16 mouse cellular contexts compared by ENCODE assay signal in genomic region chr5:25165102-25165788, GRCm38 (mm10). TPM values are rescaled to one million over a fixed set of nuclear protein-coding genes. Genes with fewer than 3 reads are reported as not detected.
DNase-seq lines count a peak whose midpoint lies in the region; ATAC-seq lines count a peak whose summit lies in the region.
"Had no signal": no experiment of that assay in that cellular context is flagged by ENCODE, and none has a peak within 500 bp of the region (broad histone marks: within the 10 kb centered on the region; RNA-seq: fewer than 3 reads in every experiment).

No protein-coding gene starts in this region.

- H3K4me2 ChIP-seq in midbrain, embryonic 16.5 days (ENCODE audit: low read length) = no peak overlapping the region
- H3K4me2 ChIP-seq: embryonic facial prominence, embryonic 15.5 days; liver, embryonic 15.5 days; midbrain, embryonic 11.5 days; neural tube, embryonic 13.5 days had no signal

- no peaks in the 10 kb centered on the region for H3K36me3 ChIP-seq in midbrain, embryonic 16.5 days (ENCODE audit: control insufficient read depth, insufficient read depth, low read length)
- H3K36me3 ChIP-seq: embryonic facial prominence, embryonic 15.5 days; hindbrain, embryonic 10.5 days; liver, embryonic 15.5 days; neural tube, embryonic 13.5 days had no signal

- H3K4me1 ChIP-seq in midbrain, embryonic 16.5 days (ENCODE audit: control insufficient read depth, insufficient read depth, low read length) = no peaks in the 10 kb centered on the region
- H3K4me1 ChIP-seq: embryonic facial prominence, embryonic 15.5 days; hindbrain, embryonic 10.5 days; liver, embryonic 15.5 days had no signal

- H3K9ac ChIP-seq in midbrain, embryonic 16.5 days (ENCODE audit: low read depth, low read length) = no peak overlapping the region
- H3K9ac ChIP-seq: embryonic facial prominence, embryonic 15.5 days; liver, embryonic 15.5 days; neural tube, embryonic 13.5 days had no signal

- H3K4me3 ChIP-seq in midbrain, embryonic 16.5 days (ENCODE audit: low read depth, low read length) = no peak overlapping the region
- H3K4me3 ChIP-seq: embryonic facial prominence, embryonic 15.5 days; hindbrain, embryonic 10.5 days; liver, embryonic 15.5 days; neural tube, embryonic 13.5 days had no signal

- no peaks in the 10 kb centered on the region for H3K9me3 ChIP-seq in midbrain, embryonic 16.5 days (replicated peaks; ENCODE audit: control insufficient read depth, low read length, poor library complexity, severe bottlenecking)
- H3K9me3 ChIP-seq: embryonic facial prominence, embryonic 15.5 days; hindbrain, embryonic 10.5 days; liver, embryonic 15.5 days; neural tube, embryonic 13.5 days had no signal

- no peak overlapping the region for H3K27ac ChIP-seq in midbrain, embryonic 16.5 days (ENCODE audit: low read length)
- H3K27ac ChIP-seq: embryonic facial prominence, embryonic 15.5 days; hindbrain, embryonic 10.5 days; liver, embryonic 15.5 days; neural tube, embryonic 13.5 days had no signal

- ATAC-seq in frontal cortex, adult (ENCODE audit: low TSS enrichment) = peak; percentile 69
- no peak for ATAC-seq in midbrain, embryonic 16.5 days

- 91% methylated on average over 4 of the region's 4 CpGs for WGBS in midbrain, embryonic 16.5 days

- H3K27me3 ChIP-seq in midbrain, embryonic 16.5 days (ENCODE audit: control insufficient read depth, insufficient read depth, low read depth, low read length) = no peaks in the 10 kb centered on the region
- H3K27me3 ChIP-seq: embryonic facial prominence, embryonic 15.5 days; liver, embryonic 15.5 days; neural tube, embryonic 13.5 days had no signal

- intact Hi-C loops in left cerebral cortex, postnatal 4 days (cut with DNase I) = no loop called here

- DNase-seq in frontal cortex, postnatal 25 days (ENCODE audit: low spot score in 2 of 2) = no peak
- peak; percentile 2 to 13 for DNase-seq in left cerebral cortex, adult 18-20 months (ENCODE audit: low spot score in 2 of 2)
- DNase-seq in left cerebral cortex, postnatal 4 days = no peak
- DNase-seq in 3T3-L1 (ENCODE audit: low read depth, low spot score) = peak; percentile 49
- DNase-seq in NIH3T3 (ENCODE audit: low read depth) = peak; percentile 22
- no peak for DNase-seq in adrenal gland, adult 2 months
- DNase-seq: cerebellum, postnatal 25 days; thymus, postnatal 36 days had no signal

RNA-seq across cellular contexts. Expression of gene Galntl5, which starts 16.0 kb away (rescaled TPM):
- not detected for total RNA-seq in left cerebral cortex, adult 18-20 months (2021)
- total RNA-seq in left cerebral cortex, postnatal 4 days (2021) = not detected
- not detected for total RNA-seq in adrenal gland, adult 2 months (2021)
- polyA plus RNA-seq in adrenal gland, adult 2 months (2012; rRNA removed) = not detected in 2 replicates
- not detected in 2 replicates for polyA plus RNA-seq in midbrain, embryonic 16.5 days (2015; fragmentation: Nextera tagmentation; extraction: Ambion mirVana)
- total RNA-seq: layer of hippocampus, postnatal 25 days had no signal
- polyA plus RNA-seq: embryonic facial prominence, embryonic 15.5 days; hindbrain, embryonic 10.5 days; liver, embryonic 15.5 days; midbrain, embryonic 11.5 days; neural tube, embryonic 13.5 days had no signal

RNA-seq across cellular contexts. Expression of gene Galnt11, which starts 56.5 kb away (rescaled TPM):
- 10 to 100 TPM; 41.2 to 45.3 TPM for total RNA-seq in left cerebral cortex, adult 18-20 months (2021)
- 10 to 100 TPM; 36.8 to 38.6 TPM for total RNA-seq in left cerebral cortex, postnatal 4 days (2021)
- 10 to 100 TPM; 32.6 to 47.8 TPM for total RNA-seq in adrenal gland, adult 2 months (2021)
- 11.0 and 12.3 TPM in 2 replicates for polyA plus RNA-seq in adrenal gland, adult 2 months (2012; rRNA removed)
- 51.4 and 58.1 TPM in 2 replicates for polyA plus RNA-seq in midbrain, embryonic 16.5 days (2015; fragmentation: Nextera tagmentation; extraction: Ambion mirVana)

RNA-seq across cellular contexts. Expression of gene E130116L18Rik, which starts 57.7 kb away (rescaled TPM):
- total RNA-seq in left cerebral cortex, adult 18-20 months (2021) = not detected
- not detected for total RNA-seq in left cerebral cortex, postnatal 4 days (2021)
- total RNA-seq in adrenal gland, adult 2 months (2021) = not detected
- polyA plus RNA-seq in adrenal gland, adult 2 months (2012; rRNA removed) = 2.1 TPM in 1 of 2 replicates, not detected in the other
- polyA plus RNA-seq in midbrain, embryonic 16.5 days (2015; fragmentation: Nextera tagmentation; extraction: Ambion mirVana) = not detected in 2 replicates
- total RNA-seq: layer of hippocampus, postnatal 25 days had no signal
- polyA plus RNA-seq: embryonic facial prominence, embryonic 15.5 days; hindbrain, embryonic 10.5 days; liver, embryonic 15.5 days; midbrain, embryonic 11.5 days; neural tube, embryonic 13.5 days had no signal

Comparison
In these comparisons a context has a peak if more than half of its experiments do, and no peak if none do; other contexts are left out.
1. DNase-seq: peak in left cerebral cortex, adult 18-20 months (2 of 2), 3T3-L1 (single experiment) and NIH3T3 (single experiment); none in frontal cortex, postnatal 25 days (0 of 2), left cerebral cortex, postnatal 4 days (single experiment) and adrenal gland, adult 2 months (single experiment).